ENCODE assay signal across 19 mouse cellular contexts in the genomic region with DNA sequence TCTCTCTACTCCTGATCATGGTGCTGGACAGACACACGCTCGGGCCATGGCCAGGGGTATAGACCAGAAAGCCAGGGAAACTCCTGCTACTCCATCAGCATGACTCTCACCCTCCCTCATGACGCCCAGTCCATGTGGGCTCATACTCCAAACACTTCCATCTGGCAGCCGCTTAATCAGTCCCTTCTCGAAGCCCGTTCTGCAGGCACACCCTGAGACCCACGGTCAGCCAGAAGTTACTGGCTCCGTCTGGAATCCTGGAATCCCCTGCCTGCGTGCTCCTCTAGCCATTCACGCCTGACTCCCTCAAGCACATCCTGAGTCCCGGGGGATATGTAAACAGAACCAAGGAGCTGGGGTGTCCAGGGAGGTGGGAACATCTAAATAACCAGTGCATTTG. TPM values are rescaled to one million over a fixed set of nuclear protein-coding genes. Genes with fewer than 3 reads are reported as not detected.
DNase-seq lines count a peak whose midpoint lies in the region; ATAC-seq and TF ChIP-seq lines count a peak whose summit lies in the region.
"Had no signal": no experiment of that assay in that cellular context is flagged by ENCODE, and none has a peak within 500 bp of the region (broad histone marks: within the 10 kb centered on the region; RNA-seq: fewer than 3 reads in every experiment).

No protein-coding gene starts in this region.

- 0 out of 2 replicates have a peak, but pooled peaks have one; percentile 4 for ATAC-seq in kidney, embryonic 16.5 days (ENCODE audit: low FRiP score, low TSS enrichment)
- no peak for ATAC-seq in heart, embryonic 13.5 days (ENCODE audit: extremely low read depth, insufficient number of reproducible peaks, low FRiP score, low TSS enrichment)
- ATAC-seq in intestine, embryonic 15.5 days: peak; percentile 19; the same call in 1 of the 2 replicates
- ATAC-seq: liver, postnatal 0 days; midbrain, embryonic 16.5 days had no signal

- no peak for TF ChIP-seq CTCF in heart, adult 2 months (IDR thresholded peaks at IDR 0.05)

- 47% methylated on average over 11 of the region's 11 CpGs for WGBS in heart, adult 2 months
- WGBS in kidney, embryonic 16.5 days: 34% methylated on average over 11 of the region's 11 CpGs
- 25% methylated on average over 11 of the region's 11 CpGs for WGBS in heart, embryonic 13.5 days
- 23% methylated on average over 11 of the region's 11 CpGs for WGBS in intestine, embryonic 15.5 days

- no peak overlapping the region for H3K27ac ChIP-seq in heart, adult 2 months
- H3K27ac ChIP-seq in kidney, embryonic 16.5 days (ENCODE audit: low read length): no peak overlapping the region
- 0 out of 2 replicates have a peak overlapping the region, but pooled peaks have one; percentile 28 for H3K27ac ChIP-seq in heart, embryonic 13.5 days (replicated peaks)
- 0 out of 2 replicates have a peak overlapping the region, but pooled peaks have one; percentile 29 for H3K27ac ChIP-seq in intestine, embryonic 15.5 days
- H3K27ac ChIP-seq: embryonic facial prominence, embryonic 13.5 days; hindbrain, embryonic 15.5 days had no signal

- H3K27me3 ChIP-seq in heart, adult 2 months (ENCODE audit: control insufficient read depth, insufficient read depth, low read length): no peaks in the 10 kb centered on the region
- H3K27me3 ChIP-seq in kidney, embryonic 16.5 days (ENCODE audit: insufficient read depth, low read length): no peaks in the 10 kb centered on the region
- peaks cover 9% of the 10 kb centered on the region for H3K27me3 ChIP-seq in heart, embryonic 13.5 days (replicated peaks)
- H3K27me3 ChIP-seq in intestine, embryonic 15.5 days (replicated peaks): no peaks in the 10 kb centered on the region
- H3K27me3 ChIP-seq: embryonic facial prominence, embryonic 13.5 days; hindbrain, embryonic 15.5 days had no signal

- H3K4me2 ChIP-seq in kidney, embryonic 16.5 days (replicated peaks; ENCODE audit: low read depth, low read length): no peak overlapping the region
- H3K4me2 ChIP-seq in heart, embryonic 13.5 days: no peak overlapping the region
- H3K4me2 ChIP-seq in intestine, embryonic 15.5 days (replicated peaks): no peak overlapping the region
- H3K4me2 ChIP-seq: embryonic facial prominence, embryonic 13.5 days; hindbrain, embryonic 15.5 days had no signal

- no peak overlapping the region for H3K9ac ChIP-seq in heart, adult 2 months (ENCODE audit: low read depth, low read length)
- no peak overlapping the region for H3K9ac ChIP-seq in kidney, embryonic 16.5 days (replicated peaks; ENCODE audit: low read length)
- peak overlapping the region; percentile 40; the same call in 1 of the 2 replicates for H3K9ac ChIP-seq in heart, embryonic 13.5 days
- H3K9ac ChIP-seq in intestine, embryonic 15.5 days: no peak overlapping the region
- H3K9ac ChIP-seq: embryonic facial prominence, embryonic 13.5 days; hindbrain, embryonic 15.5 days; liver, postnatal 0 days had no signal

- no peaks in the 10 kb centered on the region for H3K79me2 ChIP-seq in heart, adult 2 months (replicated peaks; ENCODE audit: control insufficient read depth, insufficient read depth, low read length)

- intact Hi-C loops in heart, adult 2 months (cut with DNase I): no loop called here

- H3K4me1 ChIP-seq in heart, adult 2 months (ENCODE audit: control insufficient read depth, insufficient read depth, low read length): peaks cover 12% of the 10 kb centered on the region
- peaks cover 36% of the 10 kb centered on the region for H3K4me1 ChIP-seq in kidney, embryonic 16.5 days (ENCODE audit: insufficient read depth, low read length)
- H3K4me1 ChIP-seq in heart, embryonic 13.5 days: peaks cover 62% of the 10 kb centered on the region
- peaks cover 22% of the 10 kb centered on the region for H3K4me1 ChIP-seq in intestine, embryonic 15.5 days (replicated peaks)
- H3K4me1 ChIP-seq: hindbrain, embryonic 15.5 days had no signal

- H3K9me3 ChIP-seq in kidney, embryonic 16.5 days (ENCODE audit: low read length): no peaks in the 10 kb centered on the region
- H3K9me3 ChIP-seq in heart, embryonic 13.5 days: no peaks in the 10 kb centered on the region
- H3K9me3 ChIP-seq in intestine, embryonic 15.5 days: no peaks in the 10 kb centered on the region
- H3K9me3 ChIP-seq: embryonic facial prominence, embryonic 13.5 days; hindbrain, embryonic 15.5 days had no signal

- no peaks in the 10 kb centered on the region for H3K36me3 ChIP-seq in heart, adult 2 months (ENCODE audit: control insufficient read depth, insufficient read depth, low read length)
- H3K36me3 ChIP-seq in kidney, embryonic 16.5 days (ENCODE audit: insufficient read depth, low read length): no peaks in the 10 kb centered on the region
- H3K36me3 ChIP-seq in heart, embryonic 13.5 days: no peaks in the 10 kb centered on the region
- no peaks in the 10 kb centered on the region for H3K36me3 ChIP-seq in intestine, embryonic 15.5 days
- H3K36me3 ChIP-seq: embryonic facial prominence, embryonic 13.5 days; hindbrain, embryonic 15.5 days had no signal

- no peak for TF ChIP-seq POLR2A in heart, adult 2 months (IDR thresholded peaks at IDR 0.05; ENCODE audit: insufficient read depth, low read depth, low read length)

- DNase-seq in heart, adult 11 months: peak; percentile 96
- DNase-seq in heart, adult 2 months: no peak
- DNase-seq in kidney, adult 11 months: no peak
- no peak for DNase-seq in frontal cortex, postnatal 25 days (ENCODE audit: low spot score in 2 of 2)
- DNase-seq in urinary bladder, postnatal 10 days (ENCODE audit: low spot score): no peak
- DNase-seq: cerebellum, adult 9-10 months; kidney, adult 8-10 months; layer of hippocampus, postnatal 36 days; liver; liver, postnatal 0 days; thymus, postnatal 14 days had no signal

- H3K4me3 ChIP-seq in heart, adult 2 months: no peak overlapping the region
- H3K4me3 ChIP-seq in kidney, embryonic 16.5 days (ENCODE audit: low read length): no peak overlapping the region
- H3K4me3 ChIP-seq in heart, embryonic 13.5 days: no peak overlapping the region
- no peak overlapping the region for H3K4me3 ChIP-seq in intestine, embryonic 15.5 days (replicated peaks)
- H3K4me3 ChIP-seq: embryonic facial prominence, embryonic 13.5 days; hindbrain, embryonic 15.5 days; megakaryocyte, embryonic 14.5 days had no signal

- TF ChIP-seq EP300 in heart, adult 2 months (IDR thresholded peaks at IDR 0.05; ENCODE audit: insufficient read depth, low read depth, low read length): no peak

RNA-seq across cellular contexts. Expression of a gene that starts 11.7 kb away (rescaled TPM):
- total RNA-seq in heart, adult 2 months (2021): 100 to 1,000 TPM; 101 to 102 TPM
- 130 and 147 TPM in 2 replicates for polyA plus RNA-seq in heart, adult 2 months (2012; rRNA removed)
- polyA plus RNA-seq in kidney, embryonic 16.5 days (2015; fragmentation: Nextera tagmentation; extraction: Ambion mirVana): 16.9 and 18.4 TPM in 2 replicates
- 6.3 and 7.2 TPM in 2 replicates for polyA plus RNA-seq in heart, embryonic 13.5 days (2015; fragmentation: Nextera tagmentation; extraction: Ambion mirVana)
- polyA plus RNA-seq in intestine, embryonic 15.5 days (2015; fragmentation: Nextera tagmentation; extraction: Ambion mirVana): 47.2 and 48.2 TPM in 2 replicates
- total RNA-seq: granulocyte monocyte progenitor cell, adult 5-6 weeks had no signal

RNA-seq across cellular contexts. Expression of a gene that starts 48.5 kb away (rescaled TPM):
- total RNA-seq in heart, adult 2 months (2021): 1 to 10 TPM; 5.7 to 7.2 TPM
- 6.3 and 6.8 TPM in 2 replicates for polyA plus RNA-seq in heart, adult 2 months (2012; rRNA removed)
- polyA plus RNA-seq in kidney, embryonic 16.5 days (2015; fragmentation: Nextera tagmentation; extraction: Ambion mirVana): 25.2 and 27.6 TPM in 2 replicates
- 9.2 and 9.7 TPM in 2 replicates for polyA plus RNA-seq in heart, embryonic 13.5 days (2015; fragmentation: Nextera tagmentation; extraction: Ambion mirVana)
- 16.0 and 17.8 TPM in 2 replicates for polyA plus RNA-seq in intestine, embryonic 15.5 days (2015; fragmentation: Nextera tagmentation; extraction: Ambion mirVana)

Comparison
In these comparisons a context has a peak if more than half of its experiments do, and no peak if none do; other contexts are left out.
1. H3K27ac ChIP-seq: peak in heart, embryonic 13.5 days (single experiment) and intestine, embryonic 15.5 days (single experiment); none in heart, adult 2 months (single experiment) and kidney, embryonic 16.5 days (single experiment).